Mouse (Mus musculus): ENCODE results near the gene Rab7b.

- TF ChIP-seq CTCF (IDR thresholded peaks at IDR 0.05; ENCODE audit: control insufficient read depth, insufficient read depth, insufficient read length) (no peak), MYOD1 (IDR thresholded peaks at IDR 0.05; ENCODE audit: control insufficient read depth, insufficient read length, low read depth) (no peak), MAX (IDR thresholded peaks at IDR 0.05) (no peak), FOSL1 (IDR thresholded peaks at IDR 0.05; ENCODE audit: insufficient read depth, low read length, poor library complexity, severe bottlenecking) (no peak)
These were observed 26.2 kb downstream of the Rab7b start for GRCm38 (mm10) chr1:131714388-131715337.

Measured in C2C12 (cell line).